Mouse (Mus musculus): ENCODE measurements at regions not wholly inside any gene's neighbourhood (a gene's known extent, or its start where the extent isn't known, plus 50 kb on each side); places are given as distances from the start of the nearest gene placed in this dataset.
"Not testable (repeated sequence)": the region's sequence is repeated elsewhere in the genome, so short reads cannot be mapped to it uniquely, and the experiment has no call there.

- not testable (repeated sequence) for TF ChIP-seq USF1 (IDR thresholded peaks at IDR 0.05; ENCODE audit: low read depth); CTCF (IDR thresholded peaks at IDR 0.05; ENCODE audit: control insufficient read depth, insufficient read depth, insufficient read length); MYOD1 (IDR thresholded peaks at IDR 0.05; ENCODE audit: control insufficient read depth, insufficient read length, low read depth); FOSL1 (IDR thresholded peaks at IDR 0.05; ENCODE audit: insufficient read depth, low read length, poor library complexity, severe bottlenecking); MYOG (IDR thresholded peaks at IDR 0.05; ENCODE audit: control insufficient read depth, extremely low read depth, insufficient read length); MAX (IDR thresholded peaks at IDR 0.05); CEBPB (IDR thresholded peaks at IDR 0.05; ENCODE audit: low read depth)
Observed at GRCm38 (mm10) chr17:17005267-17005666, 58.6 kb upstream of the Zfp960 start.
